Mouse (Mus musculus): ENCODE results near the gene Hpcal1. TPM values are rescaled to one million over a fixed set of nuclear protein-coding genes. Genes with fewer than 3 reads are reported as not detected.
A peak's percentile ranks its signal among the peaks of the same experiment; 100 is the strongest.

Gene Hpcal1
- polyA plus RNA-seq, 1 experiment from 2014 or later: 33.3 TPM

DNA sequence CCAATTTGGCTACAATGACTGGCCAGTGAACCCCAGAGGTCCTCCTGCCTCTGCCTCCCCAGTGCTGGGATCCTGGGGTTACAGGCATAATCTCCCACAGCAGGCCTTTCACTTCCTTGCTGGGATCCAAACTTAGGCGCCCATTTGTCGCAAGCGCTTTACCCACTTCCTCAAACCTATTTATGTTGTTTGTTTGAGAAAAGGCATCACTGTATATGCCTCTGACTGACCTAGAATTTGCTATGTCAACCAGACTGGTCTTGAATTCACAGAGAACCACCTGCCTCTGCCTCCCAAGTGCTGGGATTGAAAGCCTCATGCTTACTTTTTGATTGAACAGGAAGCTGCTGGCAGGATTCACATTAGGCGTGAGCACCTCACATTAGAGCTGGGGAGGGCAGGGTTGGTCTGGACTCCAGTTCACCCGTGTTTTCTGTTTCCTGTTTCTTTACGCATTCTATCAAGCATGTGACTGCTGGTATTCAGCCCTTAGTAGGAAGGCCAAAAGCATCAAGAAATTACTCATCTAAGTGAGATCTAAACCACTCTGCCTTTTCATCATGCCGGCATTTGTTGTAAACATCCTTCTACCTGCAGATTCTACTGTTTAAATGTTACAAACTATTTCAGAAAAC, 33.0 kb upstream of the Hpcal1 start:
- WGBS: 93% methylated on average over 7 of the region's 7 CpGs
- Histone ChIP-seq H3K9ac (ENCODE audit: low read length) (no peak overlapping the region), H3K4me1 (ENCODE audit: control insufficient read depth, insufficient read depth, low read length) (no peaks in the 10 kb centered on the region), H3K36me3 (ENCODE audit: control insufficient read depth, insufficient read depth, low read length) (no peaks in the 10 kb centered on the region), H3K9me3 (replicated peaks; ENCODE audit: control insufficient read depth, low read length) (no peaks in the 10 kb centered on the region), H3K4me2 (ENCODE audit: low read length) (no peak overlapping the region), H3K4me3 (ENCODE audit: low read depth, low read length) (no peak overlapping the region), H3K27ac (ENCODE audit: low read depth, low read length) (no peak overlapping the region), H3K27me3 (replicated peaks; ENCODE audit: control insufficient read depth, insufficient read depth, low read length) (no peaks in the 10 kb centered on the region)
- DNase-seq (ENCODE audit: low spot score): no peak
- no peak for ATAC-seq

DNA sequence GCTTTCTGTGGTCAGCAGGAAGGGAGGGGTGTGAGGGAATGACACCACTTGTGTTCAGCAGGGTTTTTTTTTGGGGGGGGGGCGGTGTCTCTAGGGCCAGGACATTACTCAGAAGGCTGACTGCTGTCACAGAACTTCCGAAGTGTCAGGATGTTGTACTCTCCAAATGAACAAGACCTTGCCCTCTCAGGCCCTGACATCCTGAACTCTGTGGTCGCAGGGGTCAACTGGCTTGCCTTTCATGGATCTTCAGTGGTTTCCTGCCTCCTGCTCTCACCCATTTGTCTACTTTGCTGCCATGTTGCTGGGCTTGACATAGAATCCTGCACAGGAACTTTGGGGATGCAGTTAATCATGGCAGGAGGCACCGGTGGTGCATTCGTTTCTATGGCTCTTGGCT, 32.1 kb upstream of the Hpcal1 start:
- 91% methylated on average over 5 of the region's 5 CpGs for WGBS
- ATAC-seq: no peak

DNA sequence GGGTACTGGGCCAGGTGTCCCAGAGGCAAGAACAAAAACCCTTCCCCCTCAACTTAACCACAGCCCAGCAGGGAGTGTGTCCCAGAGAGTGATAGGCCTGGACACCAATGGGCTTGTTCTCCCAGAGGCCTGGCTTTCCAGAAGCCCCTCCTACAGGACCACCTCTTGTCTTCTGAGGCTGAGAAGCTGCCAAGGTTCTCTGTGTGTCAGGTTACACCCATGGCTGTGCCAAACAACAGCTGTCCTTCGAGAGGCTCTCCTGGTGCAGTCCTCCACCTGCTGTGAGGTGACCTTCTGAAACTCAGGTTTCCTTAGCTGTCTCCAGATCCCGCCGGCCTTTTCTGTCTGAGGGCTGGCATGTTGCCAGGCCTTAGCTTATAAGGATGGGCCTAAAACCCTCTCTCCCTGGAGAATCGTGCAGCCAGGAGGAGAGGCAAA, 29.2 kb upstream of the Hpcal1 start:
- Histone ChIP-seq H3K9ac (ENCODE audit: low read length) (no peak overlapping the region), H3K4me3 (ENCODE audit: low read depth, low read length) (no peak overlapping the region), H3K9me3 (replicated peaks; ENCODE audit: control insufficient read depth, low read length) (no peaks in the 10 kb centered on the region), H3K4me1 (ENCODE audit: control insufficient read depth, insufficient read depth, low read length) (no peaks in the 10 kb centered on the region), H3K36me3 (ENCODE audit: control insufficient read depth, insufficient read depth, low read length) (no peaks in the 10 kb centered on the region), H3K4me2 (ENCODE audit: low read length) (no peak overlapping the region), H3K27ac (ENCODE audit: low read depth, low read length) (no peak overlapping the region), H3K27me3 (replicated peaks; ENCODE audit: control insufficient read depth, insufficient read depth, low read length) (no peaks in the 10 kb centered on the region)
- peak; percentile 66 for DNase-seq (ENCODE audit: low spot score)
- WGBS: 5% methylated on average over 4 of the region's 4 CpGs
- peak; percentile 71 for ATAC-seq

More for the DNA sequence above, 32.1 kb upstream of the Hpcal1 start:
- Histone ChIP-seq H3K27ac (ENCODE audit: low read depth, low read length) (no peak overlapping the region), H3K36me3 (ENCODE audit: control insufficient read depth, insufficient read depth, low read length) (no peaks in the 10 kb centered on the region), H3K4me1 (ENCODE audit: control insufficient read depth, insufficient read depth, low read length) (no peaks in the 10 kb centered on the region), H3K4me3 (ENCODE audit: low read depth, low read length) (no peak overlapping the region), H3K4me2 (ENCODE audit: low read length) (no peak overlapping the region), H3K9me3 (replicated peaks; ENCODE audit: control insufficient read depth, low read length) (no peaks in the 10 kb centered on the region), H3K27me3 (replicated peaks; ENCODE audit: control insufficient read depth, insufficient read depth, low read length) (no peaks in the 10 kb centered on the region), H3K9ac (ENCODE audit: low read length) (no peak overlapping the region)
- no peak for DNase-seq (ENCODE audit: low spot score)

DNA sequence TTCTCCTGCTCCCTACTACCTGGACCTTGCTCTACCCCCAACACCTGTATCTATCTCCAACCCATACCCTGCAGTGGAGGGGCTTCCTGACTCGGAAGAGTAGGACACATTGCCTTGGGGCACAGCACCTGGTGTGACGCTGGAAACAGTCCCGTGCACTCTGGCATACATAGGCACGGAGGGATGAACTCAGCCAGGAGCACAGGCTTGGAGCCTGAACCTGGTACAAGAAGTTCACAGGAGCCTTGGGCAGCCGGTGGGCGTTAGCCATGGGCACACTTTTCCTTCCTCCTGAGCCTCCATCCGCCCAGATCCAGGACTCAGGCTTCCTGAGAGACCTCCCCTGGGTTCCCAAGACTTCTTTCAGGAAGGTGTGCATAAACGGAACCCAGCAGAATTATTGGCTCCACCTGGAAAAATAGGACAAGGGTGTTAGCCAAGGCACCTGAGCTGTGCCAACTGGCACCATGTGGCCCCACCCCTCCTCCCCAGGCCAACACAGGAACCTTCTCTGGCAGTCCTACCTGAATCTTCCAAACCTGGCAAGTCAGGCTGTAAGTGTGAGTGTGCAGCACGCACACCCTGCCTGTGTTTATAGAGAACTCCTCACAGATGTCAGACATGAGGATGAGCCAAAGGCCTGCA, 26.5 kb upstream of the Hpcal1 start:
- WGBS: 91% methylated on average over 9 of the region's 9 CpGs
- Histone ChIP-seq H3K4me2 (ENCODE audit: low read length) (no peak overlapping the region), H3K27me3 (replicated peaks; ENCODE audit: control insufficient read depth, insufficient read depth, low read length) (no peaks in the 10 kb centered on the region), H3K9ac (ENCODE audit: low read length) (no peak overlapping the region), H3K4me3 (ENCODE audit: low read depth, low read length) (no peak overlapping the region), H3K27ac (ENCODE audit: low read depth, low read length) (no peak overlapping the region), H3K9me3 (replicated peaks; ENCODE audit: control insufficient read depth, low read length) (no peaks in the 10 kb centered on the region), H3K36me3 (ENCODE audit: control insufficient read depth, insufficient read depth, low read length) (no peaks in the 10 kb centered on the region), H3K4me1 (ENCODE audit: control insufficient read depth, insufficient read depth, low read length) (no peaks in the 10 kb centered on the region)
- DNase-seq (ENCODE audit: low spot score) (no peak), ATAC-seq (no peak)

DNA sequence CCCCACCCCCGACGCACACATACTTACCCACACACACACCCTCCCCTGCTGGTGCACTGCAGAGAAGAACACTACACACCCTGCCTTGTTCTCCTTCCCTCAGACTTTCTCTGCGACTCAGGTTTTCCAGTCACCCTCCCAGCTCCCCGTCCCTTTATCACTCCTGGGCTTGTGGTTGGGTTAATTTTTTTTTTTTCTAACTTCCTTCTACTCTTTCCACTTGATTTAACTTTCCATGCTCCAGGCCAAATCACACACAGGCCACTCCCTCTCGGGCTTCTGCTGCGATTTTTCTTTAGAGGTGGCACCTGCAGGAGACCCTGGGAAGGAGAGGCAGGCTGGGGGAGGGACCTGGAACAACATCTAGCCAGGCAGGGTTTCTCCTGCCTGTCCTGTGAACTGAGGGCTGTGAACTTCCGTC, 24.7 kb upstream of the Hpcal1 start:
- no peak overlapping the region for H3K9ac ChIP-seq (ENCODE audit: low read length)
- ATAC-seq (no peak), DNase-seq (ENCODE audit: low spot score) (no peak)
- no peak overlapping the region for H3K27ac ChIP-seq (ENCODE audit: low read depth, low read length)
- no peak overlapping the region for H3K4me2 ChIP-seq (ENCODE audit: low read length)
- WGBS: 43% methylated on average over 7 of the region's 7 CpGs
- H3K36me3 ChIP-seq (ENCODE audit: control insufficient read depth, insufficient read depth, low read length): no peaks in the 10 kb centered on the region
- H3K9me3 ChIP-seq (replicated peaks; ENCODE audit: control insufficient read depth, low read length): no peaks in the 10 kb centered on the region
- no peaks in the 10 kb centered on the region for H3K27me3 ChIP-seq (replicated peaks; ENCODE audit: control insufficient read depth, insufficient read depth, low read length)
- H3K4me1 ChIP-seq (ENCODE audit: control insufficient read depth, insufficient read depth, low read length): no peaks in the 10 kb centered on the region
- H3K4me3 ChIP-seq (ENCODE audit: low read depth, low read length): no peak overlapping the region

DNA sequence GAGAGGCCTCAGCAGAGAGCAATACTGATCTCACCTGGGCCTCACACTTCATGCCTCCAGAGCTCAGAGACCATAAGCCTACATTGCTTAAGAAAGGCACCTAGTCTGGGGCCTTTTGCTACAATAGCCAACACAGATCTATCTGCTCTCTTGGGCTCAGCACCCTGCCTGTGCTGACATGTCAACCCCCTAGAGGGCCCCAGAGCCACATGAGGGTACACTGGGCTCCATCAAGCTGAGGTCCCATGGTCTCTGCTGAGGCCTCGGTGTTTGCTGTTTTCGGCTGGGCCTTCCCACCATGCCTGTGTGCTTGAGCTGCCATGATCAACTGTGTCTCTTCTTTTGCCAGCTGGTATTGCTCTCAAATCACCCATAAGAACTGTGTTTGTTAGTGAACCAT, 24.0 kb upstream of the Hpcal1 start:
- DNase-seq (ENCODE audit: low spot score) (no peak), ATAC-seq (no peak)
- no peaks in the 10 kb centered on the region for H3K4me1 ChIP-seq (ENCODE audit: control insufficient read depth, insufficient read depth, low read length)
- H3K27me3 ChIP-seq (replicated peaks; ENCODE audit: control insufficient read depth, insufficient read depth, low read length): no peaks in the 10 kb centered on the region
- no peak overlapping the region for H3K4me3 ChIP-seq (ENCODE audit: low read depth, low read length)
- no peaks in the 10 kb centered on the region for H3K9me3 ChIP-seq (replicated peaks; ENCODE audit: control insufficient read depth, low read length)
- no peaks in the 10 kb centered on the region for H3K36me3 ChIP-seq (ENCODE audit: control insufficient read depth, insufficient read depth, low read length)
- H3K4me2 ChIP-seq (ENCODE audit: low read length): no peak overlapping the region
- H3K27ac ChIP-seq (ENCODE audit: low read depth, low read length): no peak overlapping the region
- H3K9ac ChIP-seq (ENCODE audit: low read length): no peak overlapping the region
- 83% methylated on average over 2 of the region's 2 CpGs for WGBS

DNA sequence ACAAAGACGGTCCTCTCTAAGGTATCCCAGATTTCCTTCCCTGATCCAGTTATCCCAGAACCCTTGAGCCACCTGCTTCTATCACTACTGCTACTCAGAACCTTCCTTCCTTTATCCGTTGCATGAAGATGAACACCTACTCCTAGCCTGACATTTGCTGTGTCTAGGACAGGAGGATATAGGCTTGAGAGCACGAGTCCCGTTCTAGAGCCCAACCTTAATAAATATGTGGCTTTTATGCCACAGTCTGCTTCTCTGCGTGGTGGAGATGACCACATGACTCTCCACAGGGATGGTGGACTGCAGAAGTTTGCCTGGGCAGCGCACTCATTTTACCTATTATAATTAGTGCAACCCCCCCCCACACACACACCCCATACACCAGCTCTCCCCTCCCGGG, 16.9 kb upstream of the Hpcal1 start:
- WGBS: 71% methylated on average over 7 of the region's 7 CpGs
- Histone ChIP-seq H3K9me3 (replicated peaks; ENCODE audit: control insufficient read depth, low read length) (no peaks in the 10 kb centered on the region), H3K4me2 (ENCODE audit: low read length) (no peak overlapping the region), H3K4me1 (ENCODE audit: control insufficient read depth, insufficient read depth, low read length) (no peaks in the 10 kb centered on the region), H3K36me3 (ENCODE audit: control insufficient read depth, insufficient read depth, low read length) (no peaks in the 10 kb centered on the region), H3K9ac (ENCODE audit: low read length) (no peak overlapping the region), H3K27me3 (replicated peaks; ENCODE audit: control insufficient read depth, insufficient read depth, low read length) (no peaks in the 10 kb centered on the region), H3K4me3 (ENCODE audit: low read depth, low read length) (no peak overlapping the region), H3K27ac (ENCODE audit: low read depth, low read length) (no peak overlapping the region)
- DNase-seq (ENCODE audit: low spot score) (no peak), ATAC-seq (no peak)

DNA sequence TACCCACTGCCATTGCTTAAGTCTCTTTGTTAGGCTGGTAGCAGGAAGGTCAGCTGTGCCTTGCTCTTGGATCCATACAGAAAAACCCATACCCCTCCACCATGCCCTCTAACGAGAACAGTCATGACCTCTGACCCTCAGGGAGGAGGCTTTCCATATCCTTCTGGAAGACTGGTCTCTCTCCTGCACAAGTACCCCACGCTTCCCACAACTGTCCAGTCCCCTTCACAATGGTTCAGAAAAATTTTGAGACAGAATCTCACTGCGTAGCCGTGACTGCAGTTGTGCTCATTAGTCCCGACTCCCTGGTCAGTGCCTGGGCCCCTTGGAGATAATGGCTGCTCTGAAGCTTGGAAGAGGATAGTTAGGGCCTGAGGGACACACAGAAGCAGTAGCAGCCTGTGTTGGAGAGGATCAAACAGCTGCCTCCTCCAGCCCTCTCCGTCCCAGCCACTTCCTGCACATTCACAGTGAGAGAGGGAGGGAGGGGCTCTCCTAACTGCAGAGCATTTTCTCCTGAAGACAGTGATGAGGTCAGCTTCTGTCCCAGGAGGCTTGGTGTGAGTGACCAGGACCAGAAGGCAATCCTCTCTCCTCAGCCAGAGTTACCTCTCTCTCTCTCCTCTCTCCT, 16.4 kb upstream of the Hpcal1 start:
- Histone ChIP-seq H3K36me3 (ENCODE audit: control insufficient read depth, insufficient read depth, low read length) (no peaks in the 10 kb centered on the region), H3K9me3 (replicated peaks; ENCODE audit: control insufficient read depth, low read length) (no peaks in the 10 kb centered on the region), H3K27ac (ENCODE audit: low read depth, low read length) (no peak overlapping the region), H3K27me3 (replicated peaks; ENCODE audit: control insufficient read depth, insufficient read depth, low read length) (no peaks in the 10 kb centered on the region), H3K4me1 (ENCODE audit: control insufficient read depth, insufficient read depth, low read length) (no peaks in the 10 kb centered on the region), H3K4me3 (ENCODE audit: low read depth, low read length) (no peak overlapping the region), H3K4me2 (ENCODE audit: low read length) (no peak overlapping the region), H3K9ac (ENCODE audit: low read length) (no peak overlapping the region)
- WGBS: 48% methylated on average over 6 of the region's 6 CpGs
- no peak for DNase-seq (ENCODE audit: low spot score)
- ATAC-seq: no peak

DNA sequence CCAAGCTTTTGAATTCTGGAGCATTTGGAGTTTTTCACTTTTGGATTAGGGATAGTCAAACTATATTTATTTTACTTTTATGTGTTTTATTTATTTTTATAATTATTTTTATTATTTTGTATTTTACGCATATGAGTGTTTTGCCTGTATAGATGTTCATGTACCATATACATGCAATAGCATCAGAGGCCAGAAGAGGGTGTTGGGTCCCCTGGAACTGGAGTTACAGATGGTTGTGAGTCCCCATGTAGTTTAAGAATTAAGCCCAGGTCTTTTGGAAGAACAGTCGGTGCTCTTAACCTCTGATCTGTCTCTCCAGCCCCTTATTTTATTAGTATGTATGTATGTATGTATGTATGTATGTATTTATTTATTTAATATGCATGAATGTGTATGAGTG, 12.9 kb upstream of the Hpcal1 start:
- no peaks in the 10 kb centered on the region for H3K9me3 ChIP-seq (replicated peaks; ENCODE audit: control insufficient read depth, low read length)
- no peak overlapping the region for H3K9ac ChIP-seq (ENCODE audit: low read length)
- H3K27ac ChIP-seq (ENCODE audit: low read depth, low read length): no peak overlapping the region
- ATAC-seq: no peak
- no peak for DNase-seq (ENCODE audit: low spot score)
- H3K4me2 ChIP-seq (ENCODE audit: low read length): no peak overlapping the region
- WGBS: 87% methylated on average over 2 of the region's 2 CpGs
- H3K4me3 ChIP-seq (ENCODE audit: low read depth, low read length): no peak overlapping the region
- no peaks in the 10 kb centered on the region for H3K4me1 ChIP-seq (ENCODE audit: control insufficient read depth, insufficient read depth, low read length)
- no peaks in the 10 kb centered on the region for H3K36me3 ChIP-seq (ENCODE audit: control insufficient read depth, insufficient read depth, low read length)
- H3K27me3 ChIP-seq (replicated peaks; ENCODE audit: control insufficient read depth, insufficient read depth, low read length): no peaks in the 10 kb centered on the region

All from forebrain, embryonic 14.5 days (tissue).